ENCODE assay signal across 8 mouse cellular contexts in the genomic region with DNA sequence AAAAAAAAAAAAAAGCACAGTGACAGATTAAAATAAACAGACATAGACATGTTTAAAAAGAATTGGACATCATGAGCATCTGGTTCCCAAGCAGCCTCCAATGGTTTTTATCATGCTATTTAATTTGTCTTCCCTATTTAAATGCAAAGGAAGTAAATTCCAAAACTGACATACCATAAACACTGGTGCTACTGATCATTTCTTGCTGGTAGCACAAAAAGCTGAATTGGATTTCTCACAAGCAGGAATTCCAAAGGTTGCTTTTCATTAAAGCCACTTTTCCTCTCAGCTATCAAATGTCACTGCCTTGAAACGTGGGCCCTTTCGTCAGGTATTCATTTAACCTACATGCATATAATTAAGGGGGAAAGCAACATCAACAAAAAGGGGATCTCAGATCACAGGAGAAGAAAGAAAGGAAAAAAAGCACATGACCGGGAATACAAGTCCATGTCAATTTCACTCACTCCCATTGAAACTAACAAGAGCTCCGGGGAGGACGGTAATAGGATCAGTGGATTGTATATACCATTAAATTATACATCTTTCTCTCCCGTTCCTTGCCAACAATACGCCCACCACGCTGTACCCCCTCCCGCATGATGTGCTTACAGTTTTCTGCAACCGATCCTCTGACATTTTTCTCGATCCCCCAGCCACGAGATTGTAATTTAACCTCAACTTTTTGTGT. TPM values are rescaled to one million over a fixed set of nuclear protein-coding genes. Genes with fewer than 3 reads are reported as not detected.
A peak's percentile ranks its signal among the peaks of the same experiment; 100 is the strongest.
DNase-seq lines count a peak whose midpoint lies in the region; ATAC-seq and TF ChIP-seq lines count a peak whose summit lies in the region.

No protein-coding gene starts in this region.

- no peaks in the 10 kb centered on the region for H3K36me3 ChIP-seq in kidney, postnatal 0 days (ENCODE audit: insufficient read depth, low read length)
- no peaks in the 10 kb centered on the region for H3K36me3 ChIP-seq in embryonic facial prominence, embryonic 15.5 days
- no peaks in the 10 kb centered on the region for H3K36me3 ChIP-seq in limb, embryonic 10.5 days
- H3K36me3 ChIP-seq in neural tube, embryonic 15.5 days = no peaks in the 10 kb centered on the region

- ATAC-seq in kidney, postnatal 0 days (replicated peaks; ENCODE audit: low FRiP score, low read depth) = no peak
- peak; percentile 58; the same call in 1 of the 2 replicates for ATAC-seq in embryonic facial prominence, embryonic 15.5 days (ENCODE audit: insufficient number of reproducible peaks, low FRiP score, low TSS enrichment, low read depth)
- ATAC-seq in neural tube, embryonic 15.5 days (ENCODE audit: low FRiP score) = no peak

- H3K27me3 ChIP-seq in kidney, postnatal 0 days (ENCODE audit: insufficient read depth, low read length) = no peaks in the 10 kb centered on the region
- no peaks in the 10 kb centered on the region for H3K27me3 ChIP-seq in embryonic facial prominence, embryonic 15.5 days
- no peaks in the 10 kb centered on the region for H3K27me3 ChIP-seq in limb, embryonic 10.5 days (ENCODE audit: low read depth, poor library complexity, severe bottlenecking)
- H3K27me3 ChIP-seq in neural tube, embryonic 15.5 days (replicated peaks) = no peaks in the 10 kb centered on the region

- peak overlapping the region; percentile 91 for H3K9ac ChIP-seq in kidney, postnatal 0 days (ENCODE audit: low read depth, low read length)
- H3K9ac ChIP-seq in embryonic facial prominence, embryonic 15.5 days = peak overlapping the region; percentile 12; the same call in 1 of the 2 replicates
- H3K9ac ChIP-seq in neural tube, embryonic 15.5 days (replicated peaks) = peak overlapping the region; percentile 78

- peak overlapping the region; percentile 72 for H3K4me3 ChIP-seq in kidney, postnatal 0 days (replicated peaks; ENCODE audit: low read depth, low read length)
- H3K4me3 ChIP-seq in embryonic facial prominence, embryonic 15.5 days (replicated peaks) = peak overlapping the region; percentile 70
- H3K4me3 ChIP-seq in limb, embryonic 10.5 days = peak overlapping the region; percentile 84
- peak overlapping the region; percentile 75 for H3K4me3 ChIP-seq in neural tube, embryonic 15.5 days (replicated peaks)

- no peak for TF ChIP-seq CTCF in kidney, postnatal 0 days (IDR thresholded peaks at IDR 0.05; ENCODE audit: low read depth)

- H3K9me3 ChIP-seq in kidney, postnatal 0 days (replicated peaks; ENCODE audit: low read length) = no peaks in the 10 kb centered on the region
- no peaks in the 10 kb centered on the region for H3K9me3 ChIP-seq in embryonic facial prominence, embryonic 15.5 days (replicated peaks)
- no peaks in the 10 kb centered on the region for H3K9me3 ChIP-seq in limb, embryonic 10.5 days (replicated peaks)
- H3K9me3 ChIP-seq in neural tube, embryonic 15.5 days (replicated peaks) = no peaks in the 10 kb centered on the region

- peak overlapping the region; percentile 92 for H3K4me2 ChIP-seq in kidney, postnatal 0 days (ENCODE audit: low read length)
- peak overlapping the region; percentile 91 for H3K4me2 ChIP-seq in embryonic facial prominence, embryonic 15.5 days (replicated peaks)
- H3K4me2 ChIP-seq in neural tube, embryonic 15.5 days = peak overlapping the region; percentile 94

- 2% methylated on average over 12 of the region's 12 CpGs for WGBS in kidney, postnatal 0 days
- under 1% methylated on average over 12 of the region's 12 CpGs for WGBS in embryonic facial prominence, embryonic 15.5 days
- under 1% methylated on average over 12 of the region's 12 CpGs for WGBS in limb, embryonic 10.5 days
- under 1% methylated on average over 12 of the region's 12 CpGs for WGBS in neural tube, embryonic 15.5 days

- H3K4me1 ChIP-seq in kidney, postnatal 0 days (replicated peaks; ENCODE audit: insufficient read depth, low read length) = no peaks in the 10 kb centered on the region
- H3K4me1 ChIP-seq in embryonic facial prominence, embryonic 15.5 days = no peaks in the 10 kb centered on the region; the same call in 1 of the 2 replicates
- H3K4me1 ChIP-seq in limb, embryonic 10.5 days = peaks cover 45% of the 10 kb centered on the region
- H3K4me1 ChIP-seq in neural tube, embryonic 15.5 days = peaks cover 18% of the 10 kb centered on the region; the same call in 1 of the 2 replicates

- peak overlapping the region; percentile 96 for H3K27ac ChIP-seq in kidney, postnatal 0 days
- H3K27ac ChIP-seq in embryonic facial prominence, embryonic 15.5 days (replicated peaks) = peak overlapping the region; percentile 88
- peak overlapping the region; percentile 100 for H3K27ac ChIP-seq in limb, embryonic 10.5 days
- H3K27ac ChIP-seq in neural tube, embryonic 15.5 days (replicated peaks) = peak overlapping the region; percentile 94

- DNase-seq in kidney, postnatal 0 days (ENCODE audit: low spot score) = peak; percentile 63
- DNase-seq in kidney, postnatal 36 days = no peak
- peak; percentile 56 for DNase-seq in limb, embryonic 10.5 days (ENCODE audit: low spot score)
- no peak for DNase-seq in gastrocnemius, adult 18-20 months (ENCODE audit: low spot score)
- no peak for DNase-seq in cerebellum, adult 9-11 months
- DNase-seq in lung, postnatal 10 days = no peak

RNA-seq across cellular contexts. Expression of gene Fign, which starts 1.0 kb away (rescaled TPM):
- 6.1 and 6.7 TPM in 2 replicates for polyA plus RNA-seq in kidney, postnatal 0 days (2015; fragmentation: Nextera tagmentation; extraction: Ambion mirVana)
- polyA plus RNA-seq in embryonic facial prominence, embryonic 15.5 days (2015; fragmentation: Nextera tagmentation; extraction: Ambion mirVana) = 4.3 and 5.3 TPM in 2 replicates
- 16.6 and 20.4 TPM in 2 replicates for polyA plus RNA-seq in limb, embryonic 10.5 days (2016; fragmentation: Nextera tagmentation; extraction: Ambion mirVana)
- 8.6 and 11.0 TPM in 2 replicates for polyA plus RNA-seq in neural tube, embryonic 15.5 days (2015; fragmentation: Nextera tagmentation; extraction: Ambion mirVana)
- 1 to 10 TPM; 2.4 to 2.9 TPM for total RNA-seq in gastrocnemius, adult 18-20 months (2021)

Comparison
In these comparisons a context has a peak if more than half of its experiments do, and no peak if none do; other contexts are left out.
1. DNase-seq: peak in kidney, postnatal 0 days (single experiment) and limb, embryonic 10.5 days (single experiment); none in kidney, postnatal 36 days (0 of 2), gastrocnemius, adult 18-20 months (single experiment), cerebellum, adult 9-11 months (single experiment) and lung, postnatal 10 days (single experiment).
2. H3K9ac ChIP-seq: peak in every context shown above with its lines; median percentile 91 in kidney, postnatal 0 days; 78 in neural tube, embryonic 15.5 days; 12 in embryonic facial prominence, embryonic 15.5 days.
3. Peak in every context shown above with its lines, with median percentiles within 50 percentile points of each other: H3K27ac ChIP-seq, H3K4me2 ChIP-seq and H3K4me3 ChIP-seq.